Mouse (Mus musculus) liver, postnatal 0 days (tissue): ENCODE results near the gene Timm29.

Source experiments
- CTCF ChIP-seq: sonication (generic); IDR thresholded peaks from 2 replicates; pipeline ENCODE4 v1.5.1; 2016; ENCODE audit warnings: antibody characterized with exemption, low read depth
- EP300 ChIP-seq: IDR thresholded peaks from 2 replicates; pipeline ENCODE4 v1.6.1; 2016; ENCODE audit warnings: antibody characterized with exemption, low read depth, mild to moderate bottlenecking

DNA sequence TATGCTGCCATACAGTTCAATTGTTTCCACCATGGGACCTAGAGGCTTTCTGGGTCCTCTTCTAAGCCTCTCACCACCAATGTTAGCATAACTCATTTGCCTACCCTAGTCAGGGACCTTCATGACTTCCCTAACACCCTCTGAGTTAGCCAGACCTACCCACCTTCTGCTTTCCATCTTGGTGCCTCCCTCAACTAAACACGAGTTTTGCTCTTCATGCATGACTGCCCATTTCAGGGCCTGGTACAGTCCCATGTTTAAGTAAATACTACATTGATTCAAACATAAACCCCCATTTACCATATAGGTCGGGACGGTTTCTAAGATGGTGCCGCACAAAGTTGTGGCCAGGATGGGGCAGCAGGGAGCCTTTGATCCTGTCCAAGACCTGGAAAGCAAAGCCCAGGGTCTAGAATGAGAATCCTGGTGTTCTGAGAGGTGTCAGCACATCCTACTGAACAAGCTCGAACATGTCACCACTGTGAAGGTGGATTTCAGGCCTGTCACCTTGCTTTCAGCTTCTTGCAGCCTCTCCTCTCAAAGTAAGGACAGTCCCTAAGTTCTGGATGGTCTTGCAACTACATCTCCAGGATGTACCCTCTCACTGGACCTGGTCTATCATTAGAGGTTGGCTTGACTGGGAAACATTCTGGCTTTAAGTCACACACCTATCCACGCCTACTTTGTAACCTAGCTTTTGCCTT lies 1.2 kb upstream of the Timm29 start:
- TF ChIP-seq CTCF (no peak), EP300 (no peak)
